Mouse (Mus musculus): ENCODE measurements around the gene Ralgapa2.

GRCm38 (mm10) chr2:146288326-146288725 is 223.8 kb downstream of the Ralgapa2 start:
- TF ChIP-seq CTCF (IDR thresholded peaks at IDR 0.05; ENCODE audit: insufficient read depth, low read length): no peak
- no peak for TF ChIP-seq POLR2A (IDR thresholded peaks at IDR 0.05; ENCODE audit: borderline replicate concordance, extremely low read depth, low read depth, low read length)
